Mouse (Mus musculus) midbrain, embryonic 15.5 days (tissue): ENCODE results near the gene Misp. TPM values are rescaled to one million over a fixed set of nuclear protein-coding genes. Genes with fewer than 3 reads are reported as not detected.

Source experiments
- ATAC-seq: fragments of 200-750 bp; cut with Nextera tagmentation; replicated peaks from 2 replicates; pipeline ENCODE4 v1.8.0; 2017; ENCODE audit warnings: moderate TSS enrichment
- H3K27ac ChIP-seq: fragments of 300-500 bp; sonication (generic); 2 replicates; pipeline ENCODE4 v1.5.1; 2015; ENCODE audit warnings: mild to moderate bottlenecking, inconsistent platforms
- H3K27me3 ChIP-seq: fragments of 300-500 bp; sonication (generic); replicated peaks from 2 replicates; pipeline ENCODE4 v1.6.1; 2015; ENCODE audit warnings: inconsistent platforms
- H3K36me3 ChIP-seq: fragments of 300-500 bp; sonication (generic); replicated peaks from 2 replicates; pipeline ENCODE4 v1.6.1; 2015; ENCODE audit warnings: inconsistent platforms
- H3K4me1 ChIP-seq: fragments of 300-500 bp; sonication (generic); 2 replicates; pipeline ENCODE4 v1.6.1; 2015; ENCODE audit warnings: inconsistent platforms
- H3K4me2 ChIP-seq: fragments of 300-500 bp; sonication (generic); 2 replicates; pipeline ENCODE4 v1.6.1; 2015; ENCODE audit warnings: inconsistent platforms, mild to moderate bottlenecking, moderate library complexity
- H3K4me3 ChIP-seq: fragments of 300-500 bp; sonication (generic); 2 replicates; pipeline ENCODE4 v1.5.1; 2015; ENCODE audit warnings: mild to moderate bottlenecking, inconsistent platforms
- H3K9ac ChIP-seq: fragments of 300-500 bp; sonication (generic); 2 replicates; pipeline ENCODE4 v1.6.1; 2015; ENCODE audit warnings: mild to moderate bottlenecking, inconsistent platforms
- H3K9me3 ChIP-seq: fragments of 300-500 bp; sonication (generic); 2 replicates; pipeline ENCODE4 v1.6.1; 2016; ENCODE audit warnings: inconsistent platforms
- WGBS: fragments of 180-500 bp; shearing (Covaris S2); methylation state at CpG from one replicate; pipeline ENCODE4 v1.1.7; 2015; ENCODE audit warnings: mixed read lengths; 5-methylcytosine and 5-hydroxymethylcytosine counted together
- microRNA-seq: library from miRNA; unstranded; fragments of <30 nt; microRNA quantifications from one replicate; pipeline ENCODE4, GENCODE M21; 2016
- polyA plus RNA-seq: library from polyadenylated mRNA; unstranded; fragments of >200 nt; fragmentation: Nextera tagmentation; extraction: Ambion mirVana; gene quantifications from 2 replicates; pipeline ENCODE4 v1.2.1, GENCODE M21; 2015

Misp gene
- polyA plus RNA-seq, 1 experiment from 2014 or later, result 0.85 TPM

- Histone ChIP-seq H3K27me3 (no peaks in the 10 kb centered on the region), H3K27ac (peak overlapping the region; percentile 2; the same call in 1 of the 2 replicates), H3K9me3 (no peaks in the 10 kb centered on the region), H3K4me3 (peak overlapping the region; percentile 73), H3K36me3 (no peaks in the 10 kb centered on the region; the same call in 1 of the 2 replicates), H3K9ac (no peak overlapping the region), H3K4me2 (peak overlapping the region; percentile 83), H3K4me1 (peaks cover 54% of the 10 kb centered on the region)
- WGBS, result 89% methylated on average over 8 of the region's 8 CpGs
- no peak for ATAC-seq
Observed at GRCm38 (mm10) chr10:79871845-79872244, 51.1 kb downstream of the Misp start.

- H3K4me1 ChIP-seq, result peaks cover 48% of the 10 kb centered on the region
Observed at GRCm38 (mm10) chr10:79872862-79873261, 52.1 kb downstream of the Misp start.

GRCm38 (mm10) chr10:79873313-79873712, 52.5 kb downstream of the Misp start:
- Histone ChIP-seq H3K27ac (peak overlapping the region; percentile 95), H3K4me2 (peak overlapping the region; percentile 83), H3K36me3 (no peaks in the 10 kb centered on the region), H3K9me3 (no peaks in the 10 kb centered on the region), H3K4me1 (peaks cover 48% of the 10 kb centered on the region), H3K9ac (peak overlapping the region; percentile 82), H3K4me3 (peak overlapping the region; percentile 73), H3K27me3 (no peaks in the 10 kb centered on the region)
- peak; percentile 10; the same call in 1 of the 2 replicates for ATAC-seq
- 6% methylated on average over 6 of the region's 6 CpGs for WGBS

More at GRCm38 (mm10) chr10:79872862-79873261, 52.1 kb downstream of the Misp start:
- H3K36me3 ChIP-seq, result no peaks in the 10 kb centered on the region
- peak overlapping the region; percentile 95 for H3K27ac ChIP-seq
- H3K9me3 ChIP-seq, result no peaks in the 10 kb centered on the region
- peak overlapping the region; percentile 73 for H3K4me3 ChIP-seq
- 38% methylated on average over 3 of the region's 3 CpGs for WGBS
- H3K9ac ChIP-seq, result peak overlapping the region; percentile 82
- H3K4me2 ChIP-seq, result peak overlapping the region; percentile 83
- H3K27me3 ChIP-seq, result no peaks in the 10 kb centered on the region
- ATAC-seq, result 0 out of 2 replicates have a peak, but pooled peaks have one; percentile 13

GRCm38 (mm10) chr10:79873715-79874289, 53.0 kb downstream of the Misp start:
- peak overlapping the region; percentile 95 for H3K27ac ChIP-seq
- H3K9me3 ChIP-seq, result no peaks in the 10 kb centered on the region
- H3K4me3 ChIP-seq, result peak overlapping the region; percentile 73
- H3K9ac ChIP-seq, result peak overlapping the region; percentile 82
- H3K36me3 ChIP-seq, result no peaks in the 10 kb centered on the region
- ATAC-seq, result peak; percentile 46
- no peaks in the 10 kb centered on the region for H3K27me3 ChIP-seq
- peaks cover 45% of the 10 kb centered on the region for H3K4me1 ChIP-seq
- H3K4me2 ChIP-seq, result peak overlapping the region; percentile 83
- 1% methylated on average over 26 of the region's 26 CpGs for WGBS

GRCm38 (mm10) chr10:79874290-79874862, 53.6 kb downstream of the Misp start, which contains the start of the genes Prtn3 and Plppr3:
Prtn3 (plus strand) TSS chr10:79874476.
Plppr3 (minus strand) TSS chr10:79874634.
- under 1% methylated on average over 48 of the region's 57 CpGs for WGBS
- ATAC-seq, result peak; percentile 91
- H3K27ac ChIP-seq, result peak within 1 kb of the TSS; percentile 95
- H3K4me2 ChIP-seq, result peak within 1 kb of the TSS; percentile 83
- H3K27me3 ChIP-seq, result no peaks in the 10 kb centered on the region
- H3K9me3 ChIP-seq, result no peaks in the 10 kb centered on the region
- H3K4me3 ChIP-seq, result peak within 1 kb of the TSS; percentile 73
- no peaks in the 10 kb centered on the region for H3K36me3 ChIP-seq
- peaks cover 39% of the 10 kb centered on the region for H3K4me1 ChIP-seq
- H3K9ac ChIP-seq, result peak within 1 kb of the TSS; percentile 82

GRCm38 (mm10) chr10:79877174-79877573, 56.4 kb downstream of the Misp start:
- ATAC-seq, result no peak
- H3K4me3 ChIP-seq, result no peak overlapping the region
- no peaks in the 10 kb centered on the region for H3K9me3 ChIP-seq

GRCm38 (mm10) chr10:79877757-79878156, 57.0 kb downstream of the Misp start:
- Histone ChIP-seq H3K9me3 (no peaks in the 10 kb centered on the region), H3K27me3 (peaks cover 10% of the 10 kb centered on the region), H3K36me3 (no peaks in the 10 kb centered on the region), H3K4me1 (peaks cover 22% of the 10 kb centered on the region), H3K4me2 (no peak overlapping the region), H3K9ac (no peak overlapping the region), H3K27ac (no peak overlapping the region), H3K4me3 (no peak overlapping the region)
- WGBS, result 31% methylated on average over 12 of the region's 12 CpGs
- ATAC-seq, result no peak

More at GRCm38 (mm10) chr10:79877174-79877573, 56.4 kb downstream of the Misp start:
- H3K36me3 ChIP-seq, result no peaks in the 10 kb centered on the region
- H3K27ac ChIP-seq, result no peak overlapping the region
- H3K4me2 ChIP-seq, result no peak overlapping the region
- H3K4me1 ChIP-seq, result peaks cover 23% of the 10 kb centered on the region
- peaks cover 6% of the 10 kb centered on the region for H3K27me3 ChIP-seq
- WGBS, result 94% methylated on average over 1 of the region's 1 CpGs
- no peak overlapping the region for H3K9ac ChIP-seq

- WGBS, result 60% methylated on average over 3 of the region's 3 CpGs
Observed at GRCm38 (mm10) chr10:79879527-79879926, 58.7 kb downstream of the Misp start.

More at GRCm38 (mm10) chr10:79879527-79879926, 58.7 kb downstream of the Misp start:
- Histone ChIP-seq H3K9me3 (no peaks in the 10 kb centered on the region), H3K4me3 (no peak overlapping the region), H3K27me3 (peaks cover 17% of the 10 kb centered on the region), H3K9ac (no peak overlapping the region), H3K4me2 (no peak overlapping the region), H3K27ac (no peak overlapping the region), H3K4me1 (peaks cover 20% of the 10 kb centered on the region), H3K36me3 (no peaks in the 10 kb centered on the region)
- ATAC-seq, result no peak

Small RNA genes within 50 kb of the gene (microRNA-seq; reads per million reads assigned to microRNA genes)
- not detected for gene Mir6910

Other genes starting within 250 kb of the Misp start
- not detected in 2 replicates for gene Theg, start 233.7 kb upstream of the Misp start, polyA plus RNA-seq
- gene C2cd4c, start 207.0 kb upstream of the Misp start, polyA plus RNA-seq, result 0.49 and 0.95 TPM in 2 replicates
- gene Shc2, start 183.1 kb upstream of the Misp start, polyA plus RNA-seq, result 27.9 and 30.1 TPM in 2 replicates
- gene Odf3l2, start 175.3 kb upstream of the Misp start, polyA plus RNA-seq, result 0.41 and 0.44 TPM in 2 replicates
- 0.79 and 1.1 TPM in 2 replicates for gene Madcam1, start 156.4 kb upstream of the Misp start, polyA plus RNA-seq
- 99.8 and 105 TPM in 2 replicates for gene Tpgs1, start 151.6 kb upstream of the Misp start, polyA plus RNA-seq
- 88.8 and 91.6 TPM in 2 replicates for gene Cdc34, start 138.8 kb upstream of the Misp start, polyA plus RNA-seq
- 1.7 and 2.2 TPM in 2 replicates for gene Gzmm, start 132.0 kb upstream of the Misp start, polyA plus RNA-seq
- 819 and 876 TPM in 2 replicates for gene Bsg, start 116.5 kb upstream of the Misp start, polyA plus RNA-seq
- 1.3 and 1.7 TPM in 2 replicates for gene Hcn2, start 104.4 kb upstream of the Misp start, polyA plus RNA-seq
- gene Polrmt, start 74.4 kb upstream of the Misp start, polyA plus RNA-seq, result 48.3 and 50.6 TPM in 2 replicates
- 1.4 and 1.6 TPM in 2 replicates for gene Fgf22, start 65.9 kb upstream of the Misp start, polyA plus RNA-seq
- 109 and 117 TPM in 2 replicates for gene Rnf126, start 54.0 kb upstream of the Misp start, polyA plus RNA-seq
- 1.9 and 2.0 TPM in 2 replicates for gene Fstl3, start 43.7 kb upstream of the Misp start, polyA plus RNA-seq
- gene Prss57, start 30.0 kb upstream of the Misp start, polyA plus RNA-seq, result 0.17 TPM in 1 of 2 replicates, not detected in the other
- gene Palm, start 27.4 kb upstream of the Misp start, polyA plus RNA-seq, result 337 and 348 TPM in 2 replicates
- gene Ptbp1, start 33.4 kb downstream of the Misp start, polyA plus RNA-seq, result 72.7 and 79.4 TPM in 2 replicates
- 12.2 and 13.3 TPM in 2 replicates for gene Prtn3, start 53.5 kb downstream of the Misp start, polyA plus RNA-seq
- gene Plppr3, start 53.6 kb downstream of the Misp start, polyA plus RNA-seq, result 496 and 503 TPM in 2 replicates
- gene Elane, start 65.3 kb downstream of the Misp start, polyA plus RNA-seq, result 1.2 TPM in 1 of 2 replicates, not detected in the other
- not detected in 2 replicates for gene Cfd, start 69.9 kb downstream of the Misp start, polyA plus RNA-seq
- gene Med16, start 87.9 kb downstream of the Misp start, polyA plus RNA-seq, result 64.5 and 66.5 TPM in 2 replicates
- gene Gm26602, start 89.9 kb downstream of the Misp start, polyA plus RNA-seq, result not detected in 2 replicates
- 3.1 and 3.3 TPM in 2 replicates for gene Kiss1r, start 96.0 kb downstream of the Misp start, polyA plus RNA-seq
- 292 and 296 TPM in 2 replicates for gene R3hdm4, start 100.2 kb downstream of the Misp start, polyA plus RNA-seq
- 2.9 and 4.7 TPM in 2 replicates for gene Arid3a, start 106.1 kb downstream of the Misp start, polyA plus RNA-seq
- 87.3 and 87.5 TPM in 2 replicates for gene Wdr18, start 139.2 kb downstream of the Misp start, polyA plus RNA-seq
- gene Grin3b, start 149.7 kb downstream of the Misp start, polyA plus RNA-seq, result 0.34 and 0.66 TPM in 2 replicates
- 24.3 and 28.3 TPM in 2 replicates for gene Tmem259, start 163.3 kb downstream of the Misp start, polyA plus RNA-seq
- 28.6 and 34.4 TPM in 2 replicates for gene Cnn2, start 167.6 kb downstream of the Misp start, polyA plus RNA-seq
- 4.4 and 4.8 TPM in 2 replicates for gene Abca7, start 175.5 kb downstream of the Misp start, polyA plus RNA-seq
- gene Arhgap45, start 195.7 kb downstream of the Misp start, polyA plus RNA-seq, result 1.9 and 2.2 TPM in 2 replicates
- 132 and 148 TPM in 2 replicates for gene Polr2e, start 218.8 kb downstream of the Misp start, polyA plus RNA-seq
- gene Gpx4, start 226.2 kb downstream of the Misp start, polyA plus RNA-seq, result 522 and 546 TPM in 2 replicates